Mouse (Mus musculus) lung, embryonic 16.5 days (tissue): ENCODE measurements around the gene Fuca1. TPM values are rescaled to one million over a fixed set of nuclear protein-coding genes. Genes with fewer than 3 reads are reported as not detected.

Experiments
- ATAC-seq: fragments of 200-750 bp; cut with Nextera tagmentation; 2 replicates; pipeline ENCODE4 v1.8.0; 2017; ENCODE audit warnings: low read depth, mild to moderate bottlenecking, moderate library complexity
- H3K27ac ChIP-seq: fragments of 300-500 bp; sonication (generic); 2 replicates; pipeline ENCODE4 v1.5.1; 2014; ENCODE audit warnings: mild to moderate bottlenecking, control low read depth, low read length
- H3K27me3 ChIP-seq: fragments of 300-500 bp; sonication (generic); 2 replicates; pipeline ENCODE4 v1.6.1; 2014; ENCODE audit warnings: low read depth, low read length, mixed read lengths; ENCODE audit not compliant: control insufficient read depth, insufficient read depth
- H3K36me3 ChIP-seq: fragments of 300-500 bp; sonication (generic); 2 replicates; pipeline ENCODE4 v1.6.1; 2014; ENCODE audit warnings: low read length; ENCODE audit not compliant: control insufficient read depth, insufficient read depth
- H3K4me1 ChIP-seq: fragments of 300-500 bp; sonication (generic); replicated peaks from 2 replicates; pipeline ENCODE4 v1.6.1; 2014; ENCODE audit warnings: low read length, mixed read lengths; ENCODE audit not compliant: control insufficient read depth, insufficient read depth
- H3K4me2 ChIP-seq: fragments of 300-500 bp; sonication (generic); 2 replicates; pipeline ENCODE4 v1.6.1; 2014; ENCODE audit warnings: low read depth, low read length, control low read depth
- H3K4me3 ChIP-seq: fragments of 300-500 bp; sonication (generic); 2 replicates; pipeline ENCODE4 v1.5.1; 2014; ENCODE audit warnings: mild to moderate bottlenecking, low read length, control low read depth
- H3K9ac ChIP-seq: fragments of 300-500 bp; sonication (generic); 2 replicates; pipeline ENCODE4 v1.6.1; 2014; ENCODE audit warnings: low read length, control low read depth
- H3K9me3 ChIP-seq: fragments of 300-500 bp; sonication (generic); 2 replicates; pipeline ENCODE4 v1.6.1; 2016; ENCODE audit warnings: low read length; ENCODE audit not compliant: control insufficient read depth
- WGBS: fragments of 180-500 bp; shearing (Covaris S2); extraction: QIAGEN DNeasy Blood & Tissue Kit; methylation state at CpG from one replicate; pipeline ENCODE4 v1.1.7; 2014; 5-methylcytosine and 5-hydroxymethylcytosine counted together
- polyA plus RNA-seq: library from polyadenylated mRNA; unstranded; fragments of >200 nt; fragmentation: Nextera tagmentation; extraction: Ambion mirVana; gene quantifications from 2 replicates; pipeline ENCODE4 v1.2.1, GENCODE M21; 2015

Gene Fuca1
- polyA plus RNA-seq, 1 experiment from 2014 or later, result 76.4 TPM

DNA sequence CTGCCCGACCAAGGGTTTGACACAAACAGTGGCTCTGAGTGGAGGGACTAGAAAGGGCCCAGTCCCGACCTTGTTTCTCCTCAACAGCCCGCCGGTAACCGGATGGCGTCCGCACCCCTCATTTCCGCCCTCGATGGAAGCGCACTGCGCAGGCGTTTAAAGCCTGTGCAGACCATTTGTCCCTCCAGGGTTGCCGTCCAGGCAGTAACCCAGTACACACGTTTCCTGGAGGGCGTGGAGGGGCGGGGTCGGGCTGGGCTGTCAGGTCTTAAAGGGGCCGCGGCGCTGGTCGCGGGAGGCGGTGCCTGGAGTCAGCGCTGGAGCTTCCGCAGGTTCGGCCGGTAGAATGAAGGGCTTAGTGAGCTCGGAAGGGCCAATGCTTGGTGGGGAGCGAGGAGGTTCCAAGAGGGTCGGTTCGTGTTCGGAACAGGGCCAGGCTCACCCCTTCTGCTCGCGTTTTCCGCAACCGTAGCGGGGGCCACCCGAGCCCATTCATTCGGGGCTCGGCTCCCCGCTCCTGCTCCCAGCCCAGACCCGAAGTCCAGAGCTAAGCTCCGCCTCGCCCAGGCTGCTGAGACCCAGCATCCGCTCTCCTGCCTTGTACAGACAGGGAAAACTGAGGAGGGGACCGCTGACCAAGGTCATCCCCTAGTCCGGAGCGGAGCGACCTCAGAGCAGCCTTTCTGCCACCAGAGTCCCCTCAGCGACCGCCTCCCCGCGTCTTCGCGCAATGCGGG lies 43.1 kb downstream of the Fuca1 start, which contains the start of gene Gale:
Gene Gale (plus strand): TSS at position 271 of the 737 bp plus-strand sequence.
- ATAC-seq, result peak; percentile 95
- peak within 1 kb of the TSS; percentile 95 for H3K4me2 ChIP-seq
- no peaks in the 10 kb centered on the region for H3K9me3 ChIP-seq
- peak within 1 kb of the TSS; percentile 89 for H3K9ac ChIP-seq
- H3K4me1 ChIP-seq, result peaks cover 11% of the 10 kb centered on the region
- H3K36me3 ChIP-seq, result peaks cover 18% of the 10 kb centered on the region
- H3K27me3 ChIP-seq, result no peaks in the 10 kb centered on the region
- H3K27ac ChIP-seq, result peak within 1 kb of the TSS; percentile 90
- H3K4me3 ChIP-seq, result peak within 1 kb of the TSS; percentile 82
- under 1% methylated on average over 56 of the region's 56 CpGs for WGBS

- Histone ChIP-seq H3K27ac (peak overlapping the region; percentile 84), H3K27me3 (no peaks in the 10 kb centered on the region), H3K36me3 (peaks cover 17% of the 10 kb centered on the region), H3K9me3 (no peaks in the 10 kb centered on the region), H3K4me3 (peak overlapping the region; percentile 82), H3K9ac (peak overlapping the region; percentile 83), H3K4me1 (peaks cover 11% of the 10 kb centered on the region), H3K4me2 (peak overlapping the region; percentile 95)
- 3% methylated on average over 12 of the region's 12 CpGs for WGBS
- ATAC-seq, result peak; percentile 52
Measured at GRCm38 (mm10) chr4:135964426-135964825, 43.9 kb downstream of the Fuca1 start.

DNA sequence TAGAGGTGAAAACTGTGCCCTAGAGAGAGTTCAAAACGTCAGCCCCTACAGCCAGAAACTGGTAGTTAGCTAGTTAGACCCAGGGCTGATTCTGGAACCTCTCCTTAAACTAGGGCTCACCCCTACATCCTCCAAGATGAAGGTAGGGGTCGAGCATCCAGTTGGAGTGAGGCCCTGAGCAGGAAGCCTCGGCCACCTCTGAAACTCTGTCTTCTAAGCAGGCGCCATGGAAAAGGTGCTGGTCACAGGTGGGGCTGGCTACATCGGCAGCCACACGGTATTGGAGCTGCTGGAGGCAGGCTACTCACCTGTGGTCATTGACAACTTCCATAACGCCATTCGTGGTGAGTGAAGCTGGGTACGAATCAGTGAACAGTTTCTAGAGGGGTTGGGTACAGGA lies 44.6 kb downstream of the Fuca1 start:
- no peak overlapping the region for H3K9ac ChIP-seq

GRCm38 (mm10) chr4:135966283-135966682 lies 45.7 kb downstream of the Fuca1 start:
- H3K9ac ChIP-seq, result no peak overlapping the region
- no peak for ATAC-seq
- peaks cover 12% of the 10 kb centered on the region for H3K4me1 ChIP-seq
- no peak overlapping the region for H3K4me2 ChIP-seq
- H3K36me3 ChIP-seq, result peaks cover 19% of the 10 kb centered on the region
- no peaks in the 10 kb centered on the region for H3K9me3 ChIP-seq
- no peak overlapping the region for H3K4me3 ChIP-seq
- 92% methylated on average over 16 of the region's 16 CpGs for WGBS
- H3K27ac ChIP-seq, result no peak overlapping the region
- no peaks in the 10 kb centered on the region for H3K27me3 ChIP-seq

More for the DNA sequence above, 44.6 kb downstream of the Fuca1 start:
- no peak for ATAC-seq
- Histone ChIP-seq H3K9me3 (no peaks in the 10 kb centered on the region), H3K27me3 (no peaks in the 10 kb centered on the region), H3K27ac (no peak overlapping the region), H3K4me3 (no peak overlapping the region), H3K4me2 (no peak overlapping the region), H3K36me3 (peaks cover 21% of the 10 kb centered on the region), H3K4me1 (peaks cover 11% of the 10 kb centered on the region)
- 76% methylated on average over 9 of the region's 9 CpGs for WGBS

DNA sequence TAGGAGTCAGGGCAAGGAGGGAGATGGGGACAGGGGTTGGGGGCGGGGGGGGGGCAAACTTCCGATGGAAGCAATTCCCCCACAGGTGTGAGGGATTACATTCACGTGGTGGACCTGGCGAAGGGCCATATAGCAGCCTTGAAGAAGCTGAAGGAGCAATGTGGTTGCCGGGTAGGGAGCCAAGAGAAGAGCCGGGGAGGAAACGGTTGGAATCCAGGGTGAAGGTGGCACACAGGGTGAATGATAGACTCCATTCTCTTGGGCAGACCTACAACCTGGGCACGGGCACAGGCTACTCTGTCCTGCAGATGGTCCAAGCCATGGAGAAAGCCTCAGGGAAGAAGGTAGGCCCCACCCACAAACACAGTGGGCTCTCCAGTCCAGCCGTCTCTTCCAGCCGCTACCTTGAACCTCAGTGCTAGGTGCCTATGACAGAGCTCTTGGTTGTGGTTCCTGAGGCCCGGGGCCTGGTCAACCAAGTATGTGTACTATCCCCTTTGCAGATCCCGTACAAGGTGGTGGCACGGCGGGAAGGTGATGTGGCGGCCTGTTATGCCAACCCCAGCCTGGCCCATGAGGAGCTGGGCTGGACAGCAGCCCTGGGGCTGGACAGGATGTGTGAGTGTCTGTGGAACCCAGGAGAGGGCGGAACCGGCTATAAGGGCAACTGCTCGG lies 46.7 kb downstream of the Fuca1 start:
- ATAC-seq, result no peak
- peaks cover 16% of the 10 kb centered on the region for H3K36me3 ChIP-seq
- no peaks in the 10 kb centered on the region for H3K27me3 ChIP-seq
- H3K9me3 ChIP-seq, result no peaks in the 10 kb centered on the region
- H3K4me2 ChIP-seq, result no peak overlapping the region
- no peak overlapping the region for H3K9ac ChIP-seq
- H3K4me3 ChIP-seq, result no peak overlapping the region
- H3K27ac ChIP-seq, result no peak overlapping the region
- 82% methylated on average over 18 of the region's 18 CpGs for WGBS
- peaks cover 19% of the 10 kb centered on the region for H3K4me1 ChIP-seq

GRCm38 (mm10) chr4:135968271-135968869 lies 47.8 kb downstream of the Fuca1 start:
- Histone ChIP-seq H3K9ac (no peak overlapping the region), H3K36me3 (peaks cover 16% of the 10 kb centered on the region)

GRCm38 (mm10) chr4:135969070-135969750 lies 48.7 kb downstream of the Fuca1 start:
- Histone ChIP-seq H3K9ac (no peak overlapping the region), H3K9me3 (no peaks in the 10 kb centered on the region), H3K36me3 (peaks cover 16% of the 10 kb centered on the region), H3K4me1 (peaks cover 21% of the 10 kb centered on the region), H3K4me2 (no peak overlapping the region), H3K27me3 (no peaks in the 10 kb centered on the region), H3K4me3 (no peak overlapping the region), H3K27ac (no peak overlapping the region)
- ATAC-seq, result no peak
- WGBS, result 83% methylated on average over 13 of the region's 13 CpGs

More at GRCm38 (mm10) chr4:135968271-135968869, 47.8 kb downstream of the Fuca1 start:
- Histone ChIP-seq H3K9me3 (no peaks in the 10 kb centered on the region), H3K4me3 (no peak overlapping the region), H3K4me1 (peaks cover 21% of the 10 kb centered on the region), H3K4me2 (no peak overlapping the region), H3K27me3 (no peaks in the 10 kb centered on the region), H3K27ac (no peak overlapping the region)
- 59% methylated on average over 19 of the region's 19 CpGs for WGBS
- no peak for ATAC-seq

- H3K4me3 ChIP-seq, result no peak overlapping the region
- 83% methylated on average over 11 of the region's 11 CpGs for WGBS
Measured at GRCm38 (mm10) chr4:135970585-135970984, 50.0 kb downstream of the Fuca1 start.

More at GRCm38 (mm10) chr4:135970585-135970984, 50.0 kb downstream of the Fuca1 start:
- Histone ChIP-seq H3K4me1 (peaks cover 13% of the 10 kb centered on the region), H3K27ac (no peak overlapping the region), H3K9ac (no peak overlapping the region), H3K27me3 (no peaks in the 10 kb centered on the region), H3K36me3 (peaks cover 19% of the 10 kb centered on the region), H3K4me2 (no peak overlapping the region), H3K9me3 (no peaks in the 10 kb centered on the region)
- no peak for ATAC-seq
